Mouse (Mus musculus): ENCODE results near the gene Wnt8b. TPM values are rescaled to one million over a fixed set of nuclear protein-coding genes. Genes with fewer than 3 reads are reported as not detected.

Gene Wnt8b
- polyA plus RNA-seq, 1 experiment from 2014 or later = not detected

DNA sequence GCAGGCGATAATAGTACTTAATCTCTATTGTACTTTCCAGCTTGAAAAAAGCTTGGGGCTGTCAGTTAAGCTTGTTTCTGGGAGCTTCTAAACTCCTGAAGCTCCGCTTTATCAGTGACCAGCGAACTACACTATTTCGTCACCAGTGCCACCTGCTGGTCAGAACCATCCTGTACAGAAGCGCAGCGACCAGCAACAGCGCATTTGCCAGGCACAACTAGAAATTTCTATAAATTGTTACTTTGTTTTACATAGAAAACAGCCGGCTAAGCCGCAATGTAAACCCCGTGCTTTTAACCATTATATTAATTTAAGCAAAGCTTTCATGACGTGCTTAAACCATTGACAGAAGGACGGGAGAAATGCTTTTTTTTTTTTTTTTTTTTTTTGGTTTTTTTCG is 51.5 kb downstream of the Wnt8b start:
- H3K4me3 ChIP-seq (ENCODE audit: low read length) = peak overlapping the region; percentile 55; the same call in 1 of the 2 replicates
- H3K4me1 ChIP-seq (ENCODE audit: control insufficient read depth, insufficient read depth, low read length) = no peaks in the 10 kb centered on the region
- ATAC-seq = peak; percentile 52; the same call in 1 of the 2 replicates
- no peaks in the 10 kb centered on the region for H3K27me3 ChIP-seq (replicated peaks; ENCODE audit: control insufficient read depth, insufficient read depth, low read length)
- WGBS = 2% methylated on average over 13 of the region's 13 CpGs
- no peak overlapping the region for H3K27ac ChIP-seq (ENCODE audit: low read length)
- H3K9ac ChIP-seq (ENCODE audit: low read depth, low read length) = no peak overlapping the region
- H3K36me3 ChIP-seq (ENCODE audit: control insufficient read depth, insufficient read depth, low read length) = peaks cover 6% of the 10 kb centered on the region; the same call in 1 of the 2 replicates
- H3K4me2 ChIP-seq (ENCODE audit: low read depth, low read length) = peak overlapping the region; percentile 98
- H3K9me3 ChIP-seq (ENCODE audit: control insufficient read depth, low read length) = peaks cover 5% of the 10 kb centered on the region; the same call in 1 of the 2 replicates

DNA sequence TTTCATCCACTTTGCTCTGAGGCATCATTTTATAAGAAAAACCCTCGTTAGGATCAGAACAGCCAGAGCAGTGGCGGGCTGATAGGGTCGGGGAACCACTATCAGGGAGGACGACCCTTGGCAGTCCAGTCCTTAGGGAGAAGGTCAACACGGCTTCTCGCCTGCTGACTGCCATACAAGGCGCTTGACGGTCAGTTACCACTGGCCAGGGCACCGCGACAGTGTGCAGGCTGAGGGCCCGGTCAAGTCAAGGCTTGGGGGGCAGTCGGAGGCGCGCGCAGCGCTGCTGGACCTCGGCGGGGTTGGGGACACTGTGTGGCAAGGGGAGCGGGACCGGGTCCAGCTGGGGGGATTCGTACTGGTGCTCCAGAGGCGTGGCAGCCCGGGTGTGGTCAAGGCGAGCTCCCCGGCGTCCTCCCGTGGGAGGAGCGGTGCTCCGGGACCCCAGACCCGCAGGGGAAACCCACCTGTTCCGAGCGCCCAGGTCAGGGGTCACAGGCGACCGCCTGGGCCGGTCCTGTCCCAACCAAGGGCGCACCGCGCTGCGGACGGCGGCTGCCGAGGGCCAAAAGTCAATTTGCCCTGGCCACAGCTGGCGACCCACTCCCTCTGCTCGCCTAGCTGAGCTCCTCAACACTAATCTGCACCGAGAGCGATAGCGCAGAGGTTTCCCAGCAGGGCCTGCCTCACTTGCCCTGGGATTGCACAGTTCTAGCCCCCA is 52.2 kb downstream of the Wnt8b start, which contains the start of gene Sec31b:
TSS of gene Sec31b (minus strand) at position 544 of the 721 bp plus-strand sequence.
- H3K9ac ChIP-seq (ENCODE audit: low read depth, low read length) = peak within 1 kb of the TSS; percentile 70
- peaks cover 11% of the 10 kb centered on the region for H3K36me3 ChIP-seq (ENCODE audit: control insufficient read depth, insufficient read depth, low read length)
- H3K4me1 ChIP-seq (ENCODE audit: control insufficient read depth, insufficient read depth, low read length) = no peaks in the 10 kb centered on the region
- H3K4me3 ChIP-seq (ENCODE audit: low read length) = peak within 1 kb of the TSS; percentile 55
- no peaks in the 10 kb centered on the region for H3K27me3 ChIP-seq (replicated peaks; ENCODE audit: control insufficient read depth, insufficient read depth, low read length)
- no peak within 1 kb of the TSS for H3K27ac ChIP-seq (ENCODE audit: low read length)
- 1% methylated on average over 47 of the region's 47 CpGs for WGBS
- ATAC-seq = peak; percentile 69
- peaks cover 5% of the 10 kb centered on the region; the same call in 1 of the 2 replicates for H3K9me3 ChIP-seq (ENCODE audit: control insufficient read depth, low read length)
- H3K4me2 ChIP-seq (ENCODE audit: low read depth, low read length) = peak within 1 kb of the TSS; percentile 98

DNA sequence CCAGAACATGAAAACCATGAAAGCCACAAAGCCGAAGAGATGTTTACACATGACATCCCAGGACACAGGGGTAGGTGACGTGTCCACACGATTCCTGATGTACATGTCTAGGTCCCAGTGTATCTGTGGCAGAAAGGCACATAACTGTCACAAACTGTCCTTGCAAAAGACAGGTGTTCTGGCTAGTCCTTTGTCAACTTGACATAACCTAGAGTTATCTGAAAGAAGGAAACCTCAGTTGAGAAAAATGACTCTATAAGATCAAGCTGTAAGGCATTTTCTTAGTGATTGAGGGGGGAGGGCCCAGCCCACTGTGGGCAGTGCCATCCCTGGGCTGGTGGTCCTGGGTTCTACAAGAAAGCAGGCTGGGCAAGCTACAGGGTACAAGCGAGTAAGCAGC is 59.5 kb downstream of the Wnt8b start, which contains the start of gene Gm20538:
TSS of gene Gm20538 (minus strand) at position 101 of the 400 bp plus-strand sequence.
- no peak within 1 kb of the TSS for H3K4me3 ChIP-seq (ENCODE audit: low read length)
- WGBS = 98% methylated on average over 4 of the region's 4 CpGs
- H3K27ac ChIP-seq (ENCODE audit: low read length) = no peak within 1 kb of the TSS
- ATAC-seq = no peak
- no peak within 1 kb of the TSS for H3K9ac ChIP-seq (ENCODE audit: low read depth, low read length)
- H3K9me3 ChIP-seq (ENCODE audit: control insufficient read depth, low read length) = no peaks in the 10 kb centered on the region
- H3K27me3 ChIP-seq (replicated peaks; ENCODE audit: control insufficient read depth, insufficient read depth, low read length) = no peaks in the 10 kb centered on the region
- H3K4me1 ChIP-seq (ENCODE audit: control insufficient read depth, insufficient read depth, low read length) = peaks cover 5% of the 10 kb centered on the region
- H3K36me3 ChIP-seq (ENCODE audit: control insufficient read depth, insufficient read depth, low read length) = peaks cover 27% of the 10 kb centered on the region
- no peak within 1 kb of the TSS for H3K4me2 ChIP-seq (ENCODE audit: low read depth, low read length)

DNA sequence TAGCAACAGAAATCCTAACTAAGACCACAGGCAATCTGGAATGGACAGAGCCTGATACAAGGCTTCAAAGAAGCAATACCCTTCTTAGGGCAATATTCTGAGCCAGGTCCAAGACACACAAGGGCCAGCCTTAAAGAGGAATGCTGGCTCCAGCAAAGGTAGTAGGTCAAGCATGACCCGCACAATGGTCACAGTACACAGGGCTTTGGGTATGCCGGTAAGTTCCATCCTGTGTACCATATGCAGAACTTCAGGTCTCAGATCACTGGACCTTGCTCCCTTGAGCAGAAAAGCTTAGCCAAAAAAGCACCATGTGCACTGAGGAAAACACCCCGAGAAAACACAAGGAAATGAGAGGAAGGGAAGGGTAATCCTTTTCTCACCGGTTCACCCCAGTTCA is 60.0 kb downstream of the Wnt8b start:
- no peak overlapping the region for H3K9ac ChIP-seq (ENCODE audit: low read depth, low read length)
- WGBS = 94% methylated on average over 4 of the region's 4 CpGs
- H3K36me3 ChIP-seq (ENCODE audit: control insufficient read depth, insufficient read depth, low read length) = peaks cover 27% of the 10 kb centered on the region
- peaks cover 5% of the 10 kb centered on the region for H3K4me1 ChIP-seq (ENCODE audit: control insufficient read depth, insufficient read depth, low read length)
- no peak overlapping the region for H3K4me3 ChIP-seq (ENCODE audit: low read length)
- H3K9me3 ChIP-seq (ENCODE audit: control insufficient read depth, low read length) = no peaks in the 10 kb centered on the region
- no peak overlapping the region for H3K4me2 ChIP-seq (ENCODE audit: low read depth, low read length)
- H3K27me3 ChIP-seq (replicated peaks; ENCODE audit: control insufficient read depth, insufficient read depth, low read length) = no peaks in the 10 kb centered on the region
- no peak for ATAC-seq
- H3K27ac ChIP-seq (ENCODE audit: low read length) = no peak overlapping the region

DNA sequence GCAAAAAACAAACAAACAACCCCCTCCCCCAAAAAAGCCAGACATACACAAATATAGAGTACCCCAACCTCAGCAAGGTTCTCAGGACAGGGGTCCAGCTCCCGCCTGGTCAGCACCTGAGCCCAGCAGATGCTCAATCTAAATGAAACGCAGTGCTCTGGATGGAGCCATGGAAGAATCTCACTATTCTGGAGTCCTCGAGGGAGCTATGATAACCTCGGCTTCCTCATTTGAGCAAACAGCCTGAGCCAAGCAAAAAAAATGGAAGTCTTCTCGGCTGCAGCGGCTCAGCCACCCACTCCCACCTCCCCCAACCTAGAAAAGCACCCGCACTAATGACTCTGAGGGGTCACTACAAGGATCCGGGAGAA is 61.2 kb downstream of the Wnt8b start:
- peak overlapping the region; percentile 74 for H3K4me3 ChIP-seq (ENCODE audit: low read length)
- peaks cover 22% of the 10 kb centered on the region for H3K36me3 ChIP-seq (ENCODE audit: control insufficient read depth, insufficient read depth, low read length)
- H3K9ac ChIP-seq (ENCODE audit: low read depth, low read length) = peak overlapping the region; percentile 93
- H3K27me3 ChIP-seq (replicated peaks; ENCODE audit: control insufficient read depth, insufficient read depth, low read length) = no peaks in the 10 kb centered on the region
- peak; percentile 54 for ATAC-seq
- WGBS = 3% methylated on average over 8 of the region's 8 CpGs
- H3K9me3 ChIP-seq (ENCODE audit: control insufficient read depth, low read length) = no peaks in the 10 kb centered on the region
- peaks cover 5% of the 10 kb centered on the region for H3K4me1 ChIP-seq (ENCODE audit: control insufficient read depth, insufficient read depth, low read length)
- no peak overlapping the region for H3K27ac ChIP-seq (ENCODE audit: low read length)
- peak overlapping the region; percentile 69 for H3K4me2 ChIP-seq (ENCODE audit: low read depth, low read length)

DNA sequence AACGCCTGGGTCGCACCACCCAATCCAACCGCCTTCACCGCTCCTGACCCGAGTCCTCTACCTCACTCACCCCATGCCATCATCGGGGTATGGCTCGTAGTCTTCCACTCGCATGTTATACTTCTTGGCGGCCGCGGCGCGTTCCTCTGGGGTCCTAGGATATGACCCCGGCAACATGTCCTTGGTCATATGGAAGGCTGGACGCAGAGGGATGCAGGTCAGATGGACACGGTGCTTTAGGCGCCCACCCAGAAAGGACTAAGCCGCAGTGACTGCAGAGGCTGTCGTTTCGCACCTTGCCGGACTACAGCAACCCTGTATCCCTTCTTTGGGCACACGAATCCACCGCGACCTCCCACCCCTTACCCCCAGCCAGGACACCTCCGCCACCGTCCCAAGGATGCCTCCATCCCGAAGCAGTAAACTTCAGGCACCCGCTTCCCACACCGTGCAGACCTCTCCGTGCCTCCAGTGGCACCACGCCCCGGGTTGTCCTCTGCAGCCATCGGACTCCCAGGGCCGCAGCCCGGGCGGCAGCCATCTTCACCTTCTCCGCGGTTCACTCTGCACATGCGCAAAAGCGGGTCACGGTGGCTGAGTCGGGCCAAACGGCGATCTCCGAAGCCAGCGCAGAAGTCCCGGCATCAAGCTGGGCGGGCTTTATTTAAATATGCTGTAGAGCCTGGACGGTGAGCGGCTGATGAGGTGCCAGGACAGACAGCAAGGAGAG is 61.8 kb downstream of the Wnt8b start, which contains the start of gene Ndufb8:
TSS of gene Ndufb8 (minus strand) at position 580 of the 730 bp plus-strand sequence.
- Histone ChIP-seq H3K4me2 (ENCODE audit: low read depth, low read length) (peak within 1 kb of the TSS; percentile 69), H3K4me3 (ENCODE audit: low read length) (peak within 1 kb of the TSS; percentile 74), H3K4me1 (ENCODE audit: control insufficient read depth, insufficient read depth, low read length) (peaks cover 5% of the 10 kb centered on the region), H3K9me3 (ENCODE audit: control insufficient read depth, low read length) (no peaks in the 10 kb centered on the region), H3K27me3 (replicated peaks; ENCODE audit: control insufficient read depth, insufficient read depth, low read length) (no peaks in the 10 kb centered on the region), H3K36me3 (ENCODE audit: control insufficient read depth, insufficient read depth, low read length) (peaks cover 19% of the 10 kb centered on the region), H3K9ac (ENCODE audit: low read depth, low read length) (peak within 1 kb of the TSS; percentile 93), H3K27ac (ENCODE audit: low read length) (peak within 1 kb of the TSS; percentile 63)
- peak; percentile 91 for ATAC-seq
- WGBS = under 1% methylated on average over 50 of the region's 50 CpGs

DNA sequence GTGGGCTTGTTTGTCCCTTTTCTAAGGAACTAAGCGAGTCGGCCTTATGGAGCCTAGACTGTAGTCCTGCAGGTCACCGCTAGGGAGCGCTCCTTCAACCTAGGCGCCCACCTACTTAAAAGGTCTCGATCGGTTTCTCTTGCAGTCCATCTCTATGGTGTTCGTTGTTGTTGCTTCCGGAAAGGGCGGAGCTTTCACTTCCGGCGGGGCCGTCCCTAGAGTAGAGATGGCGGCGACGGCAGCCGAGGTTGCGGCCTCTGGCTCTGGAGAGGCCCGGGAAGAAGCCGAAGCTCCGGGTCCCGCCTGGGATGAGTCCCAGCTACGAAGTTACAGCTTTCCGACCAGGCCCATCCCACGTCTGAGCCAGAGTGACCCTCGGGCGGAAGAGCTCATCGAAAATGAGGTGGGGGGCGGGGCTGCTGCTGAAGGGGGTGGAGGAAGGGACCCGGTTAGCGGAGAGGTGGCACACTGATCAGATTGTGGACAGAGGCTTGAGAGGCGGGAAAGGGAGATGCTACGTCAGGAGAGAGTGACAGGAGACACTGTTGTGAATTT is 69.5 kb downstream of the Wnt8b start, which contains the start of gene Hif1an:
TSS of gene Hif1an (plus strand) at position 199 of the 555 bp plus-strand sequence.
- Histone ChIP-seq H3K27ac (ENCODE audit: low read length) (peak within 1 kb of the TSS; percentile 70), H3K4me2 (ENCODE audit: low read depth, low read length) (peak within 1 kb of the TSS; percentile 88), H3K4me1 (ENCODE audit: control insufficient read depth, insufficient read depth, low read length) (peaks cover 19% of the 10 kb centered on the region), H3K9ac (ENCODE audit: low read depth, low read length) (peak within 1 kb of the TSS; percentile 88), H3K27me3 (replicated peaks; ENCODE audit: control insufficient read depth, insufficient read depth, low read length) (no peaks in the 10 kb centered on the region), H3K9me3 (ENCODE audit: control insufficient read depth, low read length) (no peaks in the 10 kb centered on the region), H3K36me3 (ENCODE audit: control insufficient read depth, insufficient read depth, low read length) (peaks cover 10% of the 10 kb centered on the region), H3K4me3 (ENCODE audit: low read length) (peak within 1 kb of the TSS; percentile 86)
- peak; percentile 99 for ATAC-seq
- under 1% methylated on average over 33 of the region's 33 CpGs for WGBS
